Mouse (Mus musculus) large intestine, adult 2 months (tissue): ENCODE measurements around the gene Pld3. TPM values are rescaled to one million over a fixed set of nuclear protein-coding genes. Genes with fewer than 3 reads are reported as not detected.

Source experiments
- DNase-seq: peaks from one replicate; pipeline ENCODE4 v3.0.0-alpha.2; 2012; ENCODE audit warnings: low read depth, low spot score
- WGBS: fragments of 180-500 bp; shearing (Covaris S2); methylation state at CpG from one replicate; pipeline ENCODE4 v1.1.7; 2018; 5-methylcytosine and 5-hydroxymethylcytosine counted together
- polyA plus RNA-seq: library from polyadenylated mRNA; depleted of rRNA; stranded (reverse); fragments of >200 nt; gene quantifications from 2 replicates; pipeline ENCODE4 v1.2.3, GENCODE M21; 2012

Gene Pld3
- polyA plus RNA-seq, 1 experiment = 63.0 TPM

DNA sequence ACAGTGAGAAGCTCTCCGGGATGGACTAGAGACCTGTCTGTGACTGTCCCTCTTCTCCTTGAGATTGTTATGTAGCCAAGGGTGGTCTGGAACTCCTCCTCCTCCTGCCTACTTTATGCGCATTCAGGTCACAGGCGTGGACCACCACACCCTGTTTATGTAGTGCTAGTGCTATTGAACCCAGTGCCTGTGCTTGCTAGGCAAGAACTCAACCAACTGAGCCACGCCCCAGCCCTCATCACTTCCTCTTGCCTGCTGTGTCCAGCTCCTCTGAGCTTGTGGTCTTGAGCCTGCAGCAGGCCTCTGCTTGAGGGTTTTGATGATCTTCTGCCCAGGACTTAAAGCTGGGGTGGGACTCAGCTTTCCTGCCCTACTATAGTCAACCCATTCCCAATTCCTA is 19.1 kb upstream of the Pld3 start:
- DNase-seq = no peak
- WGBS = 62% methylated on average over 4 of the region's 4 CpGs

DNA sequence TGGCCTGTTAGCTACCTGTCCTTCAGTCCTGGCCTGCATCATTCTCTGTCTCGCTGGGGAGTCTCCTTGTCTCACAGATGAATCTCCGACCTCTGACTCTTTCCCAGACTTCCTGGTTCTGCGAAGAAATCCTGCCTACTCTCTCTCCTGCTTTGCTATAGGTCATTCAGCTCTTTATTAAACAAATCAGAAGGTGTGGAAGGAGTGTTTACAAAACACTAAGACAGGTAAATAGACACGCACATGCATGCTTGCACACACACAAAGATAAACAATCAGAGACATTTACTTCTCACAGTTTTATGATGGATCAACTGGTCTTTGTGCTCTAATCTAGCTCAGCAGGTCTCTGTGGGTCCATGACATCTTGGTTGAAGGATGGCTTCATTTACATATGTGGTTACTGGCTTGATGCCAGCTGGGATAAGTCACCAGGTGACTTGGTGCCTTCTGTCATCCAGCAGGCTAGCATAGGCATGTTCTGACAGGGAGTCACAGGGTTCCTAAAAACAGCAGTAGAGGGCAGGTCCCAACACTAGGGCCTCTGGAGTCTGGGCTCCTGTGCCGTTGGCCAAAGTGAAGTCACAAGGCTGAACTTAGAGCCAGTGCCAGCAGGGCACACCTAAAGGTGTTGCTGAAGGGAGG is 16.7 kb upstream of the Pld3 start:
- no peak for DNase-seq
- WGBS = 71% methylated on average over 5 of the region's 5 CpGs

DNA sequence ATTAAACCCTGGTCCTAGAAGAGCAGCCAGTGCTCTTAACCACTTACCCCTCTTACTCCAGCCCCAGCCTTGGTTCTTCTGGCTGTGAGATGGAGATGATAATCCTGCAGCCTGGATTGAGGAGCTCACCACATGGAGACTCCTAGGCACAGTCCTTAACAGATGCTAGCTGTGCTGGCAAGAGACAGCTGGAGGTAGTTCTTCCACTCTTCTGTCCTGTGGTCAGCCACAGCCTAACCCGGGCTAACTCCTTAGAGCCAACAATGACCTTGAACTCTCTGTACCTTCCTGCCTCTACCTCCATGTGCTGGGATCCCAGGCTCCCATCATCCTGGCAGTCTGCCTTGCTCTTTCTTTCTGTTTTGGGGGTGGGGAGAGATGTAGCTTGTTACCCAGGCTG is 8.0 kb upstream of the Pld3 start:
- WGBS = 61% methylated on average over 1 of the region's 1 CpGs

DNA sequence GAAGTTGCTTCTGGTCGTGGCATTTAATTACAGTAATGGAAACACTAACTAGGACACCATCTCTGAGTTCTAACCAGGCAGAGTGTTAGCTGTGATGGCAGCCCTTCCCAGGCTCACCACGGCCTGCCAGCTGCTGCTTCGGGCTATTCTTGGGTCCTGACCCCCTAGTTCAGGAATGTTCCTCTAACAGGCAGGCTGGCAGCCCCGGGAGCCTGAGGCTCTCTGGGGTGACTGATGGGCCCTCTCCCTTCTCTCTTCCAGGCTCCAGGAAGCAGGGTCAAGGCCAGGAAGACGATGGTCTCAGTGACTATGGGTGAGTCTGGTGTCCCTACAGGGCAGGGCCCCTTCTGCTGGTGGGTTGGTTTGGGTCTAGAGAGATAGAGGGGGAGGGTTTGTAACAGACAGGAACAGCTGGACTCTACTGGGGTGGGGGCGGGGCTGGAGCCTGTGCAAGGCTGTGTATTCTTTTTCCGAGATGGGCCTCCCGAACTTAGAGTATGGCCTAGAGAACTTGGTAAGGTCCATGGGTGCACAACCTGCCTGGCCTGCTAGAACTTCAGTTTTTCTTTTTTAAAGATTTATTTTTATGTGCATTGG is 7.4 kb upstream of the Pld3 start:
- WGBS = 62% methylated on average over 8 of the region's 8 CpGs
- no peak for DNase-seq

More for the DNA sequence above, 8.0 kb upstream of the Pld3 start:
- no peak for DNase-seq

DNA sequence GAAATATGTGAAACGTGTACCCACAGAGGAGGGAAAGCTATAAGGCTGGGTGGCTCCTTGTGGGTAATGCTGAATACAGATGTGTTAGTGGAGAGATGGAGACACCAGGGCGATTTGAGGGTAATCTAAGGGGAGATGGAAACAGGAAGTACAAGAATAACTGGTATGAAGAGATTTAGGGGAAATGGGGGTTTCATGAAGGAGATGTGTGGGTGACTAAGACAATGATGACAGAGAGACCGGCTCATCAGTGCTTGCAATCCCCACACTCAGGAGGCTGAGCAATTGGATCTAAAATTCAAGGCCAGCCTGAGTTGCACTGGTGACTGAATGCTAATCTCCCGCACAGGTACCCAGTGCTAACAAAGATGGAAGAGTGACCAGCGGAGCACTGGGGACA is 948 bp downstream of the Pld3 start:
- WGBS = 37% methylated on average over 5 of the region's 5 CpGs
- no peak for DNase-seq

DNA sequence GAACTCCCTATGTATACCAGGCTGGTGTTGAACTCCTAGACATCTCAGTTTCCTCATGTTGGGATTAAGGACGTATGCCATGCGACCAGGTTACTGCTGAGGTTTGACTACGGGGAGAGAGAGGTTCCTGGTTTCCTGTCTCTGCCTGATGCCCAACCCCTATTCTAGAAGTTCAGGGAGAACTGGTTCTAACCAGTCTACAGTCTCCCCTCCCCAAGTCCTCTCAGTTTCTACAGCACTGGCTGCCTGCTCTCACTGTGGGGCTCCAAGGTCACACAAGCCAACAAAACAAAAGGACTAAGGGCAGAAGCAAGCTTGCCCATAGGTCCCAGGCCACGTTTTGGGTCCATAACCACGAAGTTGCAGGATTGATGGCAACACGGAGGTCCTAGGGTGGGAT is 3.4 kb downstream of the Pld3 start:
- WGBS = 68% methylated on average over 6 of the region's 6 CpGs
- DNase-seq = no peak

DNA sequence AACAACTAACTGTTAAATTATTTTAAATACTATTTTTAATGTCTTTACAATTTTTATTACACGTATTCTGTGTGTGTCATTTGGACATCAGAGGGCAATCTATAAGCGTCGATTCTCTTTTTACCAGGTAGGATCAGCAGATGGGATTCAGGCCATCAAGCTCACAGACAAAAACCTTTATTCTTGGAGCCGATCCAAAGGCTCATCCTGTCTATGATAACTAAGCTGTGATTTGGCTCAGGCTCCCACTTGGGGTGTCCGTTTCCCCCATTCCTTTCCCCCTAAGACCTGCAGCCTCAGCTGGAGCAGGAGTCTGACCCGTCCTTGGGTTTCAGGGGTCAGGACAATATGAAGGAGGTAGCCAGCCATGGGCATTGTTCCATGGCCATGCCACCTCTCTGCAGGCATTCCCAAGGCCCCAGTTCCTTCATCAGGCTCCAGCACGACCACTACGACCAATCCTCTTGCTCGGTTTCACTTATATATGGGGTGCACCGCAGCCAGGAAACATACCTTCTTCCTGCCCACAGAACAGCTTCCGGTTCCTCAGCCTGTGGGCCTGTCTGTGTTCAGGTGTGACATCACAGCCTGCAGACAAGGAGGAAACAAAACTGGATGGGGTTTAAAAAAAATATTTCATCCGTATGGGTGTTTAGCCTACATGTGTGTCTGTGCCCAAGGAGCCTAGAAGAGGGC is 8.2 kb downstream of the Pld3 start:
- WGBS = 79% methylated on average over 12 of the region's 12 CpGs
- no peak for DNase-seq

DNA sequence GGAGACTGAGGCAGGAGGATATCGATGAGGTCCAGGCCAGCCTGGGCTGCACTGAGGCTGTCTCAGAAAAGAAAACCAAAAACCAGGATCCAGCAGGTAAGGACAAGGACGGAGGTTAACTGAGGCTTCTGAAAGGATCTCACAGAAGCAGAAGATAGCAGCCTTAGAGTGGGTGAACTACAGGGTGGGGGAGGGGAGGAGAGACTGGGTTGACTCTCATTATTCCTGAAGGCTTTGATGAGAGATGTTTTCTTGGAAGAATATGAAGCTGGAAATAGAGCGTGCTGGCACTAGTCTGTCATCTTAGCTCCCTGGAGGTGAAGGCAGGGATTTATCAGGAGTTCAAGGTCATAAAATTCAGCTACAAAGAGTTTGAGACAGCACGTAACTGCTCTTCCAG is 9.2 kb downstream of the Pld3 start:
- WGBS = 89% methylated on average over 4 of the region's 4 CpGs
- DNase-seq = no peak

DNA sequence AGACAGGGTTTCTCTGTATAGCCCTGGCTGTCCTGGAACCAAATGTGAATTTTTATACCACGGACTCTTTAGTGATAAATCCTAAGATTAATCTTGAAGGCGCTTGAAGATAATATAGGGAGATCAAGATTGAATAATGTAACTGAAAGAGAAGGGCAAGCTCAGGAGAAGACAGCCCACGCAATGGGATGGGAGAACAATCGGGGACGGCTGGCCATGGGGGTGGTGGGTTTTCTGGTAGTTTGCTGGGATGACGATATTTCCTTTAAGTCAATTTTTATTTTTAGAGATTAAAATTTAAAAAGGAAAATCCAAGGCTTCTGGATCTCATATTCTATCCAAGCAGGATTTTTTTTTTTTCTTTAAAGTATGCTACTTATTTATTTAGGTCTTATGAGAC is 10.0 kb downstream of the Pld3 start:
- DNase-seq = no peak
- WGBS = 18% methylated on average over 6 of the region's 6 CpGs

DNA sequence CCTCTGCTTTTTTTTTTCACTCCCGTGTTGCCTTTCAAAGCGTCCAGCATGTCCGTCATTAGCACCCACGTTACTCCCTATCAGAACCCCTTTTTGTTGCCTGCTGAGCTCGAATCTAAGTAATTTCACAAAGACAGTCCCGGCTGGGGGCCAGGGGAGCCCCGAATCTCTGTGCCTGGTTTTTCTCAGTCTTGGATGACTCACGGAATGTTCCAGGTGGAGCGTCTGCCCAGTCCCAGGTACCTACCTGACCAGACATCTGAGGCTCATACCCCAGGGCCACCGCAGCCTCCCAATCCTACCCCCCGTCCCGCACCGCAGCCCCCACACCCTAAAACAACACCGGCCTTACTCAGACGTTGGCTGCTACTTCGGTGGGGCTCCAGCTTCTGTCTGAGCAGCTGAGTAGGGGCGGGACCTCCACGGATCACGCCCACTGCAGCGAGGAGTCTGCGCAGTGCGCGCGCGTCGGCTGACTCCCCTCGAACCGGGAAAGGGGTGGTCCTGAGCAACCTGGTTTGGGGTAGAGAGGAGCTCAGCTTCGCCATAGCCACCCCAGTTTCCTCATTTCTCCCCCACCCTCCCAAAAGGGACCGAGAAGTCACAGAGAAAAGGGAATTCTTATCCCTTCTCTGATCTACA is 10.5 kb downstream of the Pld3 start:
- WGBS = 2% methylated on average over 30 of the region's 30 CpGs
- DNase-seq = no peak

DNA sequence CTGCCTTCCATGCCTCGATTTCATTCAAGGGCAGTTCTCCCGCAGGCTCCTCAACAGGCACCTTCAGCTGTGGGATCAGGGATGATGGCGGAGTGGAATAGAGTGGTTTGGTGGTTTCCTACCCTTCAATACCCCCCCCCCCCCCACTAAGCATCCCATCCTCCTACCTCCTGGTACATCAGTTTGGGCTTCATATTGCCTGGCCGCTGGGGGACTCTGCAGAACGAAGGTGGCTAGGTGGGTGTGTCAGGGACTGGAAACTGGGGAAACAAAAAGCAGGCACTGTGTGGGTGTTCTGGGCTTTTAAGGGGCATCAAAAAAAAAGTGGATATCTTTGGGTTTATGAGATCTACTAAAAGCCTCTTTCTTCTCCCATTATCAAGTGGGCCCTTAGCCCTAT is 11.1 kb downstream of the Pld3 start:
- no peak for DNase-seq
- 62% methylated on average over 5 of the region's 5 CpGs for WGBS

DNA sequence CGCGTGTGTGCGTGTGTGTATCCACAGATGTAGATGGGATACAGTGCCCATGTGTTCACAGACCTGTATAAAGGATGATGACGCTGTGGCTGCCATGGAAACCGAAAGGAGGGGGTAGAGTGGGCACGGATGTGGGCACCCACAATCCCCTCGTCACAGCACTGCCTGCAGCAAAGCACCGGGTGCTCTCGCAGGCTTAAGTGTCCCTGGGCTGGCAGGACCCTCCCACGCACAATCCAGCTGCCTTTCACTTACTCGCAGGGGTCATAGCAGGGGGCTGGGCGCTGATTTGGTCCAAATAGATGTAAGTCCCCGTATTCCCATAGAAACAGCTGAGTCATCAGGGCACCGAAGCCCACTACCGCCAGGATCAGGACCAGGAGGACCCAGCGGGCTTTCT is 11.6 kb downstream of the Pld3 start:
- no peak for DNase-seq
- 88% methylated on average over 16 of the region's 16 CpGs for WGBS

DNA sequence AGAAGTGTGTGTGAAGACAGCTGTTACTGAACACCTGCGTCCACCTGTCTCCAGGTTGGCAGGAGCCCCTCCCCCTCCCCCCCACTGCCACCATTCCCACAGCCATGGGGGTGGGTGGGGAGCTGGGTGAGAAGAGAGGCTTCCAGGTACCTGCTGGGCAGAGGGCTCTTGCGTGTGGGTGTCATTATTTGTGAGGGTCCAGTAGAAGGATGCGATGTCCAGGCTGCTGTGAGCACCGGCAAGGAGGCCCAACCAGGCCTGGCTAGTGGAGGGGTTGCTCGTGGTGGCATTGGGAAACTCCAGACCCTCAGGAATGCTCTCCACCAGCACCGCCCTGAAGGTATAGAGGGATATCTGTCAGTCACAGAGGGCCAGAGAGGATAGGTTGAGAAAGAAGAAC is 12.1 kb downstream of the Pld3 start:
- DNase-seq = no peak
- WGBS = 84% methylated on average over 6 of the region's 6 CpGs

DNA sequence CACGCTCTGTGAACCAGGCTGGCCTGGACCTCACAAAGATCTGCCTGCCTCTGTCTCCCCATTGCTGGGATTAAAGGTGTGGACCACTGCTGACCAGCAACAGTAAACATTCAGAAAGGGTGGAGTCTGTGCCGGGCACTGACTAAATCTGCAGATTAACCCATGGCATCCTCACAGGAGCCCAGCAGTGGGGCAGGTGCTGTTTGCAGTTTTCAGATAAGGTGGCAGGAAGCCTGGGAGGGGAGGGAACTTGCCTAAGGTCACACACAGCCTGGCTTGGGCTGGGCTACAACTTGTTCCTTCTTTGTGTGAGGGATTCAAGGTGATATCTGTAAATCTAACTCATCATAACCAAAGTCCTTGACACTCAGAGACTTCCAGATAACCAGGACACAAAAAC is 12.5 kb downstream of the Pld3 start:
- DNase-seq = no peak
- 51% methylated on average over 2 of the region's 2 CpGs for WGBS

DNA sequence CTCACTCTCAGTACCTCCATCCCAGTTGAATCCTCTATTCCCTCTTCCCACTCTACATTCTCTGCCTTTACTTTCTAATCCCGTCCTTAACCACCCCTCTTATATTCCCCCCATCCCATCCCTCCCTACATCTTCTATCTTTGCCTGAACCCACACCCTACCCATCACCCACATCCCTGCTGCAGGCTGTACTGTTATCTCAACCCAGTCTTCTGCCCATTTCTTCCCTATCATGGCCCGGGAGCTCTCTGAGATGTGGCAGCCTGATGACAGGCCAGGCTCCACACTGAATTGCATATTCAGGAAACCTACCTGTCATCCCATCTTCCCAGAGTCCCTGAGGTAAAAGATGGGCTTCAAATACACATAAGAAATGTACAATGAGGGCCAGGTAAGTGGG is 14.2 kb downstream of the Pld3 start:
- DNase-seq = no peak
- WGBS = 95% methylated on average over 2 of the region's 2 CpGs

DNA sequence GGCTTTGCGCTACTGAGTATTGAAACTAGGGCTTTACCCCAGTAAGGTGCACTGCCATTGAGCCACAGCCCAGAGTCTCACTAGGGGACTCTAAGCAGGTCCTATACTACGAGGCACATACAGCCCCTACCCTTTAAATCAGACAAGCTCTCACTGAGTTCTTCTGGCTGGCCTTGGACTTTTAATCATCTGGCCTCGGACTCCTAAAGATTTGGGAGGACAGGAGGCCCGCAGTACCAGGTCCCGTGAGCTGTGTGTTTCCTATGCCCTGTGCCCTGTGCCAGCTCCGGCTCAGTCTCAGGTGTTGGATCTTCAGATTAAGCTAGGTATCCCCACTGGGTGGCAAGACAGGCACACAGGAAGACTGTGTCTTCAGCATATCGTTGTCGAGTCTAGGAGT is 15.0 kb downstream of the Pld3 start:
- no peak for DNase-seq
- WGBS = 77% methylated on average over 8 of the region's 8 CpGs

DNA sequence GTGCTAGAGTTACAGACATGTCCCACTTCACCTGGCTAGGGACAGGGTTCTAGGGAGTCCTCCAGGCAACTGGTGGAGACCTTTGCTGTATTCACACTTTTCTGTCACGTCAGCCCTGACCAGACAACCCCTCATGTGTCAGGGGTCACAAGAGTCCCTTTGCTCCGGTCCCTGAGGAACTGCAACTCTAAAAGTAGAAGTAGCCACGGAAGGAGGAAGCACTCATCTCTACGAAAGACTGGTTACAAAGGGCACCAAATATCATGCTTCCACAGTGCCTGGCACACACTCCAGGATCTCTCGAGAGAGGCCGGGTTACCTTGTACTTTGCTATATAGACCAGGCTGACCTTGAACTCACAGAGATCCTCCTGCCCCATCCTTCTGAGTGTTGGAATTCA is 16.4 kb downstream of the Pld3 start:
- WGBS = 87% methylated on average over 6 of the region's 6 CpGs
- DNase-seq = no peak

DNA sequence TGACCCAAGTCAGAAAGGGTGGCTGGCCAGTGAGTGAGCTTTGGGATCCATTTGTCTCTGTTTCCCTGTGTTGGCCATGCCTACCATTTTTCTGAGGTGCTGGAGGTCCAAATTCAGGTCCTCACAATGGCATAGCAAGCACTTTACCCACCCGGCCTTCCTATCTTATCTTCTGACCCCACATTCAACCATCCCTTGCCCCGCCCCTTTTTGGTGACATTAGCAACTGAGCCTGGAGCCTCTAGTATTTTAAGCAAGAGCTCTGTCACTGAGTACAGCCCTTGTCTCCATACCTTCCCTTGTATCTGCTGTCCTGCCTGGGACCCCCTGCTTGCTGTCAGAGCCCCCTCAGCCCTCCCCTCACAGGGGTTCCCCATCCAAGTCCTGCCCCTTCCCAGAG is 17.6 kb downstream of the Pld3 start:
- DNase-seq = no peak
- WGBS = 85% methylated on average over 2 of the region's 2 CpGs

DNA sequence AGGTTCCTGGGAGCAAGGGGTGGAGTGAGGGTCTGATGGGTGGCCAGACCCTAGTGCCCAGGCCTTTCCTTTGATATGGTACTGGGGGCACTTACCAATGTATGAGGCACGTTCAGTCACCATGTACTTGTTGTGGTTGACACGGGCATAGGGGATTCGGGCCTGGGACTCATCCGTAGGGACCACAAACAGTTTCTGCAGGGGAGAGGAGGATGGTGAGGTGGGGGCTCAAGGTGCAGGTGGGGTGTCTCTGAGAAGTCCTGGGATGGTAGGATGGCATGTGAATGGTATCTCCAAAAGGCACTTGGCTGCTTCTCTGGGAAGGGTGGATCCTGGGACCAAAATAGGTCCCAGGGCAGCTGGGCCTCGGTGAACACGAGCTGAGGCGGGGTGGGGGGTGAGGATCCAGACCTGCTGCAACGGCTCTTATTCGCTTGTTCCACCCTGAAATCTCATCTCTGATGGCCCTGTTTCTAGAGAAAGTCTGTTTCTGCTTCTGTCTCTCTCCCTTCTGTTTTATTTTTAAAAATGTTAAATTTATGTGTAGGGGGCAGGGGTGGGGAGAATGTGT is 20.5 kb downstream of the Pld3 start:
- no peak for DNase-seq
- 88% methylated on average over 9 of the region's 9 CpGs for WGBS

DNA sequence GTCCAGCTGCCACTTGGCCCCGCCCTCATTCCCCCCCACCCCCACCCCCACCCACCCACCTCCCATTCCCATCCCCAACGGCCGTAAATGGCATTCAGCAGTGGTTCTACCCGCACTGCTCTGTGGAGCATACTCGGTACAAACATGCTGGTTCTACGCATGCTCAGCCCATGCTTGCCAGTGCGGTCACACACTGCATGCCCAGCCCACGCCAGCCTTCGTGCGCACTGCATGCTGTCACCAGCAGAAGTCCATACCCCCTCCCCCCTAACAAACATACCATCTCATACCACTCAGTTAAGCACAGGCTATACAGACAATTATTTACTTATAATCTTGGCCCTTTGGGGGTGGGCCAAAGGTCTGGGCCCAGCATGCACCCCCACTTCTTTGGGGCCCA is 21.3 kb downstream of the Pld3 start:
- no peak for DNase-seq
- 85% methylated on average over 10 of the region's 10 CpGs for WGBS

DNA sequence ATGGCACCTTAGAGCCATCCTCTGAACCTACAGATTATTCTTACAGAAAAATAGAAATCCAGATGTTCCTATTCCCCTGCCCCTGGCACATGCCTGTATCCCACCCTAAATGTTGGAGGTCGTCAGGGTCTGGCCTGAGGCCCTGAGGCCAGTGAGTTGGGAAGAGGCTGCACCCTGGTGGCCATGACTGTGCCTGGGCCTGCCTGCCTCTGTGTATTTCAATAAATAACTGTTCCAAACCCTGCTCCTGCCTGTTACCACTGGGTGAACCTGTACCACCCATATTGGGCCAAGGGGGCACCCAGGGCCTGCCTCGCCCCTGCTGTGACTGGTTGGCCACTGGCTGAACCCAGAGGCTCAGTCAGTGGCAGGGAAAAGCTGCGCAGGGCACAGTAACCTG is 22.1 kb downstream of the Pld3 start:
- WGBS = 82% methylated on average over 3 of the region's 3 CpGs
- no peak for DNase-seq
